Mouse (Mus musculus) midbrain, postnatal 0 days (tissue): Measurements from ENCODE around the gene Golga2. TPM values are rescaled to one million over a fixed set of nuclear protein-coding genes. Genes with fewer than 3 reads are reported as not detected.

Source experiments
- ATAC-seq: fragments of 200-750 bp; cut with Nextera tagmentation; 2 replicates; pipeline ENCODE4 v1.8.0; 2017; ENCODE audit warnings: moderate number of reproducible peaks, mild to moderate bottlenecking, moderate TSS enrichment, moderate library complexity; ENCODE audit not compliant: low FRiP score
- DNase-seq: peaks from one replicate; pipeline ENCODE4 v3.0.0-alpha.2; 2015; ENCODE audit warnings: low spot score
- H3K27ac ChIP-seq: fragments of 300-500 bp; sonication (generic); 2 replicates; pipeline ENCODE4 v1.5.1; 2014; ENCODE audit warnings: low read depth, mild to moderate bottlenecking, low read length, mixed read lengths
- H3K27me3 ChIP-seq: fragments of 300-500 bp; sonication (generic); 2 replicates; pipeline ENCODE4 v1.6.1; 2014; ENCODE audit warnings: low read length, control low read depth, mixed read lengths; ENCODE audit not compliant: insufficient read depth
- H3K36me3 ChIP-seq: fragments of 300-500 bp; sonication (generic); 2 replicates; pipeline ENCODE4 v1.6.1; 2014; ENCODE audit warnings: low read length, control low read depth, mixed read lengths; ENCODE audit not compliant: insufficient read depth
- H3K4me1 ChIP-seq: fragments of 300-500 bp; sonication (generic); 2 replicates; pipeline ENCODE4 v1.6.1; 2014; ENCODE audit warnings: mild to moderate bottlenecking, control low read depth, antibody characterized with exemption, low read length, mixed read lengths; ENCODE audit not compliant: insufficient read depth
- H3K4me2 ChIP-seq: fragments of 300-500 bp; sonication (generic); 2 replicates; pipeline ENCODE4 v1.6.1; 2014; ENCODE audit warnings: low read depth, mild to moderate bottlenecking, low read length, mixed read lengths; ENCODE audit not compliant: poor library complexity, severe bottlenecking
- H3K4me3 ChIP-seq: fragments of 300-500 bp; sonication (generic); 2 replicates; pipeline ENCODE4 v1.5.1; 2014; ENCODE audit warnings: low read depth, mild to moderate bottlenecking, low read length, moderate library complexity
- H3K9ac ChIP-seq: fragments of 300-500 bp; sonication (generic); replicated peaks from 2 replicates; pipeline ENCODE4 v1.6.1; 2014; ENCODE audit warnings: mild to moderate bottlenecking, low read length, moderate library complexity, mixed read lengths; ENCODE audit not compliant: poor library complexity, severe bottlenecking
- H3K9me3 ChIP-seq: fragments of 300-500 bp; sonication (generic); 2 replicates; pipeline ENCODE4 v1.6.1; 2016; ENCODE audit warnings: low read length, control low read depth
- CTCF ChIP-seq: IDR thresholded peaks from 2 replicates; pipeline ENCODE4 v1.5.1; 2016; ENCODE audit warnings: antibody characterized with exemption, mild to moderate bottlenecking
- WGBS: fragments of 180-500 bp; shearing (Covaris S2); extraction: QIAGEN DNeasy Blood & Tissue Kit; methylation state at CpG from one replicate; pipeline ENCODE4 v1.1.7; 2014; 5-methylcytosine and 5-hydroxymethylcytosine counted together
- polyA plus RNA-seq: library from polyadenylated mRNA; unstranded; fragments of >200 nt; fragmentation: Nextera tagmentation; extraction: Ambion mirVana; gene quantifications from 2 replicates; pipeline ENCODE4 v1.2.1, GENCODE M21; 2015
- total RNA-seq: library from RNA; depleted of rRNA; stranded (reverse); fragments of >200 nt; gene quantifications from 2 replicates; pipeline ENCODE4 v1.2.3, GENCODE M21; 2014

Golga2 gene
- total and polyA plus RNA-seq, 2 experiments from 2014 or later = 30.1 to 57.4 TPM

GRCm38 (mm10) chr2:32248377-32249361 lies 38.5 kb upstream of the Golga2 start:
- H3K4me2 ChIP-seq = no peak overlapping the region
- H3K9ac ChIP-seq = no peak overlapping the region
- DNase-seq = no peak
- no peaks in the 10 kb centered on the region for H3K4me1 ChIP-seq
- 79% methylated on average over 10 of the region's 10 CpGs for WGBS
- no peak for ATAC-seq
- no peak overlapping the region for H3K27ac ChIP-seq
- no peaks in the 10 kb centered on the region for H3K9me3 ChIP-seq
- TF ChIP-seq CTCF = no peak
- no peak overlapping the region for H3K4me3 ChIP-seq
- H3K27me3 ChIP-seq = no peaks in the 10 kb centered on the region
- peaks cover 84% of the 10 kb centered on the region for H3K36me3 ChIP-seq

DNA sequence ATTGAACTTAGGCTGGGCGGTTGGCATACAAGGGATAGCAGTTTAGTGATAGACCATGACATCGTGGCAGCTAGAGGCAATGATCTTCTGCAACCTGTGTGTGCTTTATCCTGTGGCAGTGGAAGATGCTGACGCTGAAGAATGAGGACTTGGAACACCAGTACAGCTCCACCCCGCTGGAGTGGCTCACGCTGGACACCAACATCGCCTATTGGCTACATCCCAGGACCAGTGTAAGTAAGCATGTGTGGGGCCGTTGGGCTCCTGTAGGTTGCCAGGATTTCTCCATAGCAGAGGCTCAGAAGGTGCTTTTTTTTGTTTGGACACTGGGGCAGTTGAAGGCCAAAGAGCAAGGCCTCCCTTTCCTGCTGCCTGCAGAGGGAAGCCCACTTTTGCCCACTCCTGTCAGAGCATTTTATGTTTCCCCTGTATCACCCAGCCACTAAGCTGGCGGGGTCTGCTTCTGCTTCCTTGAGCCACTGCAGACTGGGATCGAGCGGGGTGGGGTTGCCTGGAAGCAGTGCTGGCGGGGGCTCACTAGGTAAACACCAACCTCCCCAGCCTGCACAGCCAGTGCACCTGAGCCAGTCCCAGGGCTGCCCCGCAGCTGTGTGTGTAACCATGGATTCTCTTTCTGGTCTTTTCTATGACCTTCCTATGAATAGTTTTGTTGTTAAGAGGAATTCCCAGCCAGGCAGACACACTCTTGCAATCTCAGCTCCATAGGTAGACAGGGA lies 35.2 kb upstream of the Golga2 start:
- Histone ChIP-seq H3K4me3 (no peak overlapping the region), H3K27me3 (no peaks in the 10 kb centered on the region), H3K27ac (no peak overlapping the region), H3K4me2 (no peak overlapping the region), H3K9ac (no peak overlapping the region), H3K36me3 (peaks cover 75% of the 10 kb centered on the region), H3K4me1 (no peaks in the 10 kb centered on the region), H3K9me3 (no peaks in the 10 kb centered on the region)
- DNase-seq (no peak), ATAC-seq (no peak)
- no peak for TF ChIP-seq CTCF
- WGBS = 90% methylated on average over 12 of the region's 12 CpGs

DNA sequence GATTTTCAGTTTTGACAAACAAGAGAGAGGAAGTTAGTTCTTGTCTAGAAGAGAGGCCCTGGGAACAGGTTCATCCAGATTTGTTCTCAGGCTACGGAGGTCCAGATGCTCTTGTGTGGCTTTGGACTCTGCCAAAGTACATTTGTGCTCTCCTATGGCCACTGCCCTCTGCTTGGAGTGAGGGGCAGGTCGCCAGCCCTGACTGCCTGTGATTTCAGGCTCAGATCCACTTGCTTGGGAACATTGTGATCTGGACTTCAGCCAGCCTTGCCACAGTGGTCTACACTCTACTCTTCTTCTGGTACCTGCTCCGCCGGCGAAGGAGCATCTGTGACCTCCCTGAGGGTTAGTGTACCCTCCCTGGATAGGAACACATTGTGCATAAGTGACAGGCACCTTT lies 34.5 kb upstream of the Golga2 start:
- Histone ChIP-seq H3K4me1 (no peaks in the 10 kb centered on the region), H3K4me3 (no peak overlapping the region), H3K4me2 (no peak overlapping the region), H3K9me3 (no peaks in the 10 kb centered on the region), H3K9ac (no peak overlapping the region), H3K27ac (no peak overlapping the region), H3K36me3 (peaks cover 75% of the 10 kb centered on the region), H3K27me3 (no peaks in the 10 kb centered on the region)
- ATAC-seq (no peak), DNase-seq (no peak)
- no peak for TF ChIP-seq CTCF
- 95% methylated on average over 5 of the region's 5 CpGs for WGBS

GRCm38 (mm10) chr2:32253352-32253751 lies 33.8 kb upstream of the Golga2 start:
- Histone ChIP-seq H3K4me1 (no peaks in the 10 kb centered on the region), H3K9me3 (no peaks in the 10 kb centered on the region), H3K36me3 (peaks cover 72% of the 10 kb centered on the region), H3K4me3 (no peak overlapping the region), H3K27me3 (no peaks in the 10 kb centered on the region), H3K9ac (no peak overlapping the region), H3K27ac (no peak overlapping the region), H3K4me2 (no peak overlapping the region)
- WGBS = 89% methylated on average over 1 of the region's 1 CpGs
- no peak for ATAC-seq
- DNase-seq = no peak
- no peak for TF ChIP-seq CTCF

DNA sequence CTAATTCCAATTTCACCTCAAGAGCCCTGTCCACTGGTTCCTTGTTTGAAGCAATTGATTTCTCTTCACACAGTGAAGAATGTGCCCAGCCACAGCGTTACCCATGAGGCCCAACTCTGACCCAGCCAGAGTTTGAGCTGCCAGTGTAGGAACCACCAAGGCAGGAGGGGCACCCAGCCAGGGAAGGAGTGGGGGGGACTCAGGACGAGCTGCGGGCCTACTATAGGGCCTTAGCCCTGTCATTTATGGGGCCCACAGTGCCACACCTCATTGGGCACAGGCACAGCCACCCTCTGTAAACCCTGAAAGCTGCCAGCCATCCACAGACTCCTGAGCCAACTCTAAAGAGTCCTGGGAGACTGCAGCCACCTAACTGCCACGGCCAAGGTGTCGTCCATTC lies 32.6 kb upstream of the Golga2 start:
- no peak overlapping the region for H3K4me2 ChIP-seq
- ATAC-seq (no peak), DNase-seq (no peak)
- H3K27ac ChIP-seq = no peak overlapping the region
- 89% methylated on average over 5 of the region's 5 CpGs for WGBS
- no peaks in the 10 kb centered on the region for H3K9me3 ChIP-seq
- peaks cover 63% of the 10 kb centered on the region for H3K36me3 ChIP-seq
- peaks cover 5% of the 10 kb centered on the region for H3K4me1 ChIP-seq
- TF ChIP-seq CTCF = no peak
- no peak overlapping the region for H3K4me3 ChIP-seq
- no peak overlapping the region for H3K9ac ChIP-seq
- no peaks in the 10 kb centered on the region for H3K27me3 ChIP-seq

DNA sequence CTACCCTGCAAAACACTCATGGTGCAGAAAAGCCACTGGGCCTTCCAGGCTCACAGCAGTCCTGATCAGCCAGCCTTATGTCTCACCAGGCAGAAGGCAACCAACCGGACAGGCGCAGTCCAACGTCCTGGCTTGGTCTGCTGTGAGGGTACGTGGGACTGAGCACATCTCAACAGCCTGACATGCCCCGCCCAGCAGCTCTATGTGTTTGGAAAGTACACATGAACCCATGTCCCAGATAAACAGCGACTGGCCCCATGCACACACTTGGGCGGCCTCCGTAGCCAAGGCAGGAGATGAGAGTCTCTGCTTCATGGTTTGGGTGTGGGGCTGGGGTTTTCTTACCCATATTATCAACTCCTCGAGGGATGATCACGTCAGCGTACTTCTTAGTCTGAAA lies 30.9 kb upstream of the Golga2 start:
- Histone ChIP-seq H3K36me3 (peaks cover 55% of the 10 kb centered on the region), H3K4me3 (no peak overlapping the region), H3K4me1 (peaks cover 5% of the 10 kb centered on the region), H3K9ac (no peak overlapping the region), H3K4me2 (no peak overlapping the region), H3K27me3 (no peaks in the 10 kb centered on the region), H3K27ac (no peak overlapping the region), H3K9me3 (no peaks in the 10 kb centered on the region)
- 97% methylated on average over 11 of the region's 11 CpGs for WGBS
- no peak for TF ChIP-seq CTCF
- ATAC-seq (no peak), DNase-seq (no peak)
